Mouse (Mus musculus): ENCODE data around the gene Asgr2. TPM values are rescaled to one million over a fixed set of nuclear protein-coding genes. Genes with fewer than 3 reads are reported as not detected.

Gene Asgr2
- polyA plus RNA-seq, 2 experiments, result 0.24 TPM; not detected in 1

DNA sequence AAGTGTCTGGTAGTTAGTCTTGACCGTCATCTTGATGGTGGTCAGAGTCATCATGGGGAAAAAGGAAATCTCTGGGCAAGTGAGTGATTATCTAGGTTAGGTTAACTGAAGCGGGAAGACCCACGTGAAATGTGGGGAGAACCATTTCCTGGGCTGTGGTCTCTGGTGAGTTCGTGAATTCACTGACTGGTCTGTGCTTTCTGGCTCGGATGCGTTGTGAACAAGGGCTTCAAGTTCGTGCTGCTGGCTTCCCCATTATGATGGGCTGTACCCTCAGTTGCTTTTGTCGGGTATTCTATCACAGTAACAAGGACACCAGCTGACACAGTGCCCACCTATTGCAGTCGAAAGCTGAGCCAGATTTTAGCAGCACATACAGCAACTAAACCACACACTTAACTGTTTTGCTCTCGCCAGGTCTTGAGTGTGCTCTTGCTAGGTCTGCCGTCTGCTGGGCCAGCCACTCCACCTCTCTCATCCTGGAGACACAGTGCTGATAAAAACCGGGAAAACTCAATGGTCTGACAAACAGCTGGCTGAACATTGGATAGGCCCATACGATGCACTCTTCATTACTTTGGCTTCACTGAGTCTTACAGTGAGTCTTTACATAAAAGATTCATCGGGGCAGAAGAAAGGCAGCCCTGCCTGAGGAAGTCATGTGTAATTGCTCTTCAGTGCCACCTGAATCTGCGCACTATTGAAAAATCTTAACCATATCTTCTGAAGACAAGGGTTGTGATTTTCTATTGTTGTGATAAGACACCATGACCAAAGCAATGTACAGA lies 11.4 kb upstream of the Asgr2 start:
- Histone ChIP-seq H3K4me2 (replicated peaks; ENCODE audit: low read depth, low read length, severe bottlenecking) (no peak overlapping the region), H3K4me1 (ENCODE audit: control insufficient read depth, insufficient read depth, low read length) (no peaks in the 10 kb centered on the region; the same call in 1 of the 2 replicates), H3K36me3 (ENCODE audit: control insufficient read depth, insufficient read depth, low read length) (no peaks in the 10 kb centered on the region), H3K27me3 (ENCODE audit: control insufficient read depth, insufficient read depth, low read length) (no peaks in the 10 kb centered on the region), H3K4me3 (replicated peaks; ENCODE audit: low read length) (no peak overlapping the region), H3K9ac (ENCODE audit: low read depth, low read length, severe bottlenecking) (no peak overlapping the region), H3K27ac (replicated peaks; ENCODE audit: low read depth, low read length) (no peak overlapping the region), H3K9me3 (ENCODE audit: control insufficient read depth, low read length) (no peaks in the 10 kb centered on the region)
- DNase-seq (ENCODE audit: low spot score) (no peak), ATAC-seq (ENCODE audit: low FRiP score, low read depth) (no peak)
- 87% methylated on average over 15 of the region's 15 CpGs for WGBS
- no peak for TF ChIP-seq POLR2A (IDR thresholded peaks at IDR 0.05; ENCODE audit: borderline replicate concordance, extremely low read depth, insufficient read depth, insufficient read length)

DNA sequence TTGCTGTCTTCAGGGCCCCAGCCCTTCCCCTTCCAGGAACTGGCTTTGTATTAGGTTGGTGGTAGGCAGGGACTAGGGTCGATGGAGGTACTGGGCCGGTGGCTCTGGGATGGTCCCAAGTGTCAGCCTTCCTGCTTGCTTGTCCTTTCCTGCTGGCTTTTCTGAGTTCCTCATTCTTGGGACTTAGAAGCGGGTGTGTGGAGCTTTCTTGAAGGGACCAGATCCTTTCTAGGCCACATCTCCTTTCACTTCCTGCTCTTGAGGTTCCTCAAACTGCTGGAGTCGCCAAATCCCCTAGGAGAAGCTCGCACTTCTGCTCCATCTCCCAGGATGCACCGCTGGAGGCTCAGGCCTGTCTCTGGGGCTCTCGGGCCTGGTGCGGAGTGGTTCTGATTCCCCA lies 7.9 kb upstream of the Asgr2 start:
- Histone ChIP-seq H3K9ac (ENCODE audit: low read depth, low read length, severe bottlenecking) (no peak overlapping the region), H3K27ac (replicated peaks; ENCODE audit: low read depth, low read length) (no peak overlapping the region), H3K4me1 (ENCODE audit: control insufficient read depth, insufficient read depth, low read length) (no peaks in the 10 kb centered on the region), H3K27me3 (ENCODE audit: control insufficient read depth, insufficient read depth, low read length) (no peaks in the 10 kb centered on the region), H3K36me3 (ENCODE audit: control insufficient read depth, insufficient read depth, low read length) (no peaks in the 10 kb centered on the region), H3K4me3 (replicated peaks; ENCODE audit: low read length) (no peak overlapping the region), H3K4me2 (replicated peaks; ENCODE audit: low read depth, low read length, severe bottlenecking) (no peak overlapping the region), H3K9me3 (ENCODE audit: control insufficient read depth, low read length) (no peaks in the 10 kb centered on the region)
- ATAC-seq (ENCODE audit: low FRiP score, low read depth) (no peak), DNase-seq (ENCODE audit: low spot score) (no peak)
- 75% methylated on average over 8 of the region's 8 CpGs for WGBS
- TF ChIP-seq POLR2A (IDR thresholded peaks at IDR 0.05; ENCODE audit: borderline replicate concordance, extremely low read depth, insufficient read depth, insufficient read length), result no peak

DNA sequence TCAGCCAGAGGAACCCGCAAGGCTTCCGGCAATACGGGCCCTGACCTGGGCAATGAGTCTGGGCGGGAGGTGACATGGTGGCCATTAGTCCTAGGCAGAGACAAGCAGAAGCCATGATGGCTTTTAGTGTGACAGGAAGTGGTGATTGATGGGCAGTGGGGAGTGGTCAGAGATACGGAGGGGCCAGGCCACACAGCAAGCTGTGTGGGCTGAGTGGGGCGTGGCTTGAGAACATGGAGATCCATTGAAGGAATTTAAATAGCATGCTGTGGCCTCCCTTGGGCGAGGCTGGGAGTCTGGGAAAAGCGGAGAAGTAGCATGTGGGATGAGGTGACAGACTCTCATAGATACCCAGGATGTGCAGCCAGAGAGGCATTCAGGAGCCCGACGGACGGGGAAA lies 5.0 kb downstream of the Asgr2 start:
- no peak overlapping the region for H3K4me3 ChIP-seq (replicated peaks; ENCODE audit: low read length)
- no peak for ATAC-seq (ENCODE audit: low FRiP score, low read depth)
- 64% methylated on average over 11 of the region's 11 CpGs for WGBS

DNA sequence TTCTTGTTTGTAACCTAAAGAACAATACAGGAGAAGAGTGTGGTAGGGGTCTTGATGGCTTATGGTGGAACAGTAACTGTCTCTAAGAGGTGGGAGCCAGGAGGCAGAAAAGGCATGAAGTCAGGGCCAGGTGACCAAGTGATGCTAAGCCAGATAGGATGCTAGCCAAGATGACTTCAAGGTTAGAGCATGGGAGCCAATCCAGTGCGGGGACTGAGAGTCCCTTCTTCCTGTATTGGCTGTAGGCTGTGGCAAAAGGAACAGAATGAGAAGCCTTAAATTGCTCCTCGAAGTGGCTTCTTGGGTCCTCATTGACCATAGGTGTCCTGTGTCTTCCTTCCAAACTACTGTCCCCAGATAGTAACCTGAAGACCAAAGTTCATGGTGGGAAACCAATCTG lies 6.7 kb downstream of the Asgr2 start:
- DNase-seq (ENCODE audit: low spot score) (no peak), ATAC-seq (ENCODE audit: low FRiP score, low read depth) (no peak)
- Histone ChIP-seq H3K9ac (ENCODE audit: low read depth, low read length, severe bottlenecking) (no peak overlapping the region), H3K9me3 (ENCODE audit: control insufficient read depth, low read length) (no peaks in the 10 kb centered on the region), H3K27me3 (ENCODE audit: control insufficient read depth, insufficient read depth, low read length) (no peaks in the 10 kb centered on the region), H3K4me1 (ENCODE audit: control insufficient read depth, insufficient read depth, low read length) (no peaks in the 10 kb centered on the region), H3K27ac (replicated peaks; ENCODE audit: low read depth, low read length) (no peak overlapping the region), H3K36me3 (ENCODE audit: control insufficient read depth, insufficient read depth, low read length) (no peaks in the 10 kb centered on the region), H3K4me3 (replicated peaks; ENCODE audit: low read length) (no peak overlapping the region), H3K4me2 (replicated peaks; ENCODE audit: low read depth, low read length, severe bottlenecking) (no peak overlapping the region)
- WGBS, result 88% methylated on average over 2 of the region's 2 CpGs
- no peak for TF ChIP-seq POLR2A (IDR thresholded peaks at IDR 0.05; ENCODE audit: borderline replicate concordance, extremely low read depth, insufficient read depth, insufficient read length)

More for the DNA sequence above, 5.0 kb downstream of the Asgr2 start:
- H3K4me1 ChIP-seq (ENCODE audit: control insufficient read depth, insufficient read depth, low read length), result no peaks in the 10 kb centered on the region
- H3K27me3 ChIP-seq (ENCODE audit: control insufficient read depth, insufficient read depth, low read length), result no peaks in the 10 kb centered on the region
- H3K4me2 ChIP-seq (replicated peaks; ENCODE audit: low read depth, low read length, severe bottlenecking), result no peak overlapping the region
- no peak for DNase-seq (ENCODE audit: low spot score)
- no peaks in the 10 kb centered on the region for H3K36me3 ChIP-seq (ENCODE audit: control insufficient read depth, insufficient read depth, low read length)
- H3K27ac ChIP-seq (replicated peaks; ENCODE audit: low read depth, low read length), result no peak overlapping the region
- H3K9ac ChIP-seq (ENCODE audit: low read depth, low read length, severe bottlenecking), result no peak overlapping the region
- no peaks in the 10 kb centered on the region for H3K9me3 ChIP-seq (ENCODE audit: control insufficient read depth, low read length)
- no peak for TF ChIP-seq POLR2A (IDR thresholded peaks at IDR 0.05; ENCODE audit: borderline replicate concordance, extremely low read depth, insufficient read depth, insufficient read length)

DNA sequence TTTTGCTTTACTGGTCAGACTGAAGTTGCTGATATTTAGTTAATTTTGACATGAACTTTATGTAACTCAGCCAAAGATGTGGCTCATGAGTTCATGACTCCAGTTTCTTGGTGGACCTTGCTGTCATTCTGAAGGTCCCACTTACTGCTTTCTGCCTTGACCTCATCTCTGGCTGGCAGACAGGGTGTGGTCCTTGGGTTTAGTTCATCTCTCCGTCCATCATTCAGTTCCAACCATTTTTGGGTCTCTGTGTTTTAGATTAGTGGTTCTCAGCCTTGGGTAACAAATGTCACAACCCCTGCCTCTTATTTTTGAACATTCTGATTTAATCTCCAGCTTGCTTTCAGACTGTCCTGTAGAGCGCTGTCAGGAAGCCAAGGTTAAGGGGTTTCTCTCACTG lies 7.4 kb downstream of the Asgr2 start:
- no peak for TF ChIP-seq POLR2A (IDR thresholded peaks at IDR 0.05; ENCODE audit: borderline replicate concordance, extremely low read depth, insufficient read depth, insufficient read length)
- Histone ChIP-seq H3K4me2 (replicated peaks; ENCODE audit: low read depth, low read length, severe bottlenecking) (no peak overlapping the region), H3K4me3 (replicated peaks; ENCODE audit: low read length) (no peak overlapping the region), H3K4me1 (ENCODE audit: control insufficient read depth, insufficient read depth, low read length) (no peaks in the 10 kb centered on the region), H3K27me3 (ENCODE audit: control insufficient read depth, insufficient read depth, low read length) (no peaks in the 10 kb centered on the region), H3K36me3 (ENCODE audit: control insufficient read depth, insufficient read depth, low read length) (no peaks in the 10 kb centered on the region), H3K9me3 (ENCODE audit: control insufficient read depth, low read length) (no peaks in the 10 kb centered on the region), H3K9ac (ENCODE audit: low read depth, low read length, severe bottlenecking) (no peak overlapping the region), H3K27ac (replicated peaks; ENCODE audit: low read depth, low read length) (no peak overlapping the region)
- 83% methylated on average over 2 of the region's 2 CpGs for WGBS
- DNase-seq (ENCODE audit: low spot score) (no peak), ATAC-seq (ENCODE audit: low FRiP score, low read depth) (no peak)

All from limb, embryonic 14.5 days (tissue).